Mouse (Mus musculus) splenic B cell, adult 2 months (primary cell): Measurements from ENCODE around the gene Otulinl.

Experiments used
- DNase-seq: peaks from one replicate; pipeline ENCODE4 v3.0.0-alpha.2; 2011; ENCODE audit warnings: low read depth, low spot score
- H3K27me3 ChIP-seq: 2 replicates; pipeline ENCODE4 v1.6.1; 2012; ENCODE audit warnings: mild to moderate bottlenecking, low read length, moderate library complexity, mixed read lengths; ENCODE audit not compliant: control insufficient read depth, poor library complexity, insufficient read depth, severe bottlenecking
- H3K36me3 ChIP-seq: 2 replicates; pipeline ENCODE4 v1.6.1; 2012; ENCODE audit warnings: mild to moderate bottlenecking, low read length, moderate library complexity, mixed read lengths; ENCODE audit not compliant: control insufficient read depth, poor library complexity, insufficient read depth, severe bottlenecking

Otulinl gene

DNA sequence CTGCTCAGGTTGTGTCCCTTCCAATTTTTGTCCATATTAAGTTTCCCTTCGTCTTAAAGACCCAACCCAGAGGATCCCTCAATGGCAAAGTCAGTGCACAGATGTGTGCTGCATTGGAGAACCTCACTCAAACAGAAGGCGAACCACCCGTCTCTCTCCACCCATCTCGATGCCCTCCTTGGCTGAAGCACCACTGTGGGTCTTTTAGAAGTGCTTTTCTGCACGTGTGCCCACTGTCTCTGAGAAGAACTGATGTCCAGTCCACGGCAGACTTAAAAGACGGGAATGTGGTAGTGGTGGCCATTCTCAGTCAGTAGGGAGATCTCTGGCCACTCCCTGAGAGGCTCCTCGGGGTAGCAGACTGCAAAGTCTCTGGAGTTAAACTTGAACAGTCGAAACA is 24.8 kb downstream of the Otulinl start:
- H3K36me3 ChIP-seq, result no peaks in the 10 kb centered on the region
- H3K27me3 ChIP-seq, result no peaks in the 10 kb centered on the region
- no peak for DNase-seq

DNA sequence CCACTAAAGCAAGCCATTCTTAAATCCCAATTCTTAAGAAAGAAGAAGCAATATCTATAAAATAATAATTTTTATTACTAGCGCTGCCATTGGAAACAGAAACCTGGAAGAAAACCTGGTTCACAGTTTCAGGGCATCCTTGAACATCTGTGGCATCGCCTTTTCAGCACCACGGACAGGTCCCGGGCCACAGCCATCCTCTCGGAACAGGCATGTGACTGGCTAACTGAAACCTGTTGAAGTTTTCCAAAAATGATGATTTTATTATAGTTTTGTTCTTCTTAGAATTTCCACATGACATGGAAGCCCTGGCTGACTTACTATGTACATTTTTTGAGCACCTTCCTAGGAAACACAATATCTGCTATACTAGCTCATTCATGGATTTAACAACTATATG is 26.4 kb downstream of the Otulinl start:
- DNase-seq, result peak; percentile 30
- Histone ChIP-seq H3K27me3 (no peaks in the 10 kb centered on the region), H3K36me3 (no peaks in the 10 kb centered on the region)

- Histone ChIP-seq H3K27me3 (no peaks in the 10 kb centered on the region), H3K36me3 (no peaks in the 10 kb centered on the region)
- DNase-seq, result peak; percentile 67
Observed at GRCm38 (mm10) chr15:27647686-27648085, 33.7 kb downstream of the Otulinl start.

DNA sequence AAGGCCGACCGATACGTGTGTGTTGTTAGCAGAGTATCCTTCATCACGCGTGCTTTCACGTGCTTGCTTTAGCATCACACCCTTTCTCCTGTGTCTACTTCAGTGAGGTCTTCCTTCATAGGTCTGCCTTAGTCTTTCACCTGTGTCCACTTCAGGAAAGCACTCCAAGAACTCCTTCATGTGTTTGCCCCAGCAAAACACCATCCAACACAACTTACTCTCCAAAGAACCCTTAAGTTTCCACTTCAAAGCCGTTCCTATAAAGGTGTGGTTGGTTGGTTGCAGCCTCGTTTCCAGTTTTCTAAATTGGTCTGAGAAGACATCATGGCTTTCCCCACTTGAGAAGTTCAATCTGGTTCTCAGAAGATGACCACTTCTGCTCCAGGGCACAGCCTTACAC is 34.7 kb downstream of the Otulinl start:
- no peak for DNase-seq
- Histone ChIP-seq H3K27me3 (no peaks in the 10 kb centered on the region), H3K36me3 (no peaks in the 10 kb centered on the region)

DNA sequence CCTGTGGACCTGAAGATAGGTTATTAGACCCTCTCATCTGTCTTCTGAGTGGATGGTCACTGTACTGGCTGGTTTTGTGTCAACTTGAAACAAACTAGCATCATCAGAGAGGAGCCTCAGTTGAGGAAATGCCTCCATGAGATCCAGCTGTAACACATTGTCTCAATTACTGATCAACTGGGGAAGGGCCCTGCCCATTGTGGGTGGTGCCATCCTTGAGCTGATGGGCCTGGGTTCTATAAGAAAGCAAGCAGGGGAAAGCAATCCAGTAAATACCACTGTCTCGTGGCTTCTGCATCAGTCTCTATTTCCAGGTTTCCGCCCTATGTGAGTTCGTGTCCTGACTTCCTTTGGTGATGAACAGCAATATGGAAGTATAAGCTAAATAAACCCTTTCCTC is 36.1 kb downstream of the Otulinl start:
- no peaks in the 10 kb centered on the region for H3K27me3 ChIP-seq
- DNase-seq, result no peak
- no peaks in the 10 kb centered on the region for H3K36me3 ChIP-seq

DNA sequence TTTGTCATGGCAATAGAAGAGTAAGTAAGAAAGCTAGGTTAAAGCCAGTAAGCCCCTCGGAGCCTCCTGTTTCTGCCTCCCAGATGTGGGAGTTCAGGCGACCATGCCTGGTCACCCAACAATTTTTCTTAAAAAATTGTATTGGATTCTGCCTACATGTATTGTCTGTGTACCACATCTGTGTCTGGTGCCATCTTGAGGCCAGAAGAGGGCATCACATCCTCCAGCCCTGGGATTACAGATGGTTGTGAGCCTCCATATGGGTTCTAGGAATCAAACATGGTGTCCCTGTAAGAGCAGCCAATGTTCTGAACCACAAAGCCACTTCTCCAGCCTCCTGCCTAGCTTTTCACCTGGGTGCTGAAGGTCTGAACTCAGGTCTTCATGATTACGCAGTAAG is 38.5 kb downstream of the Otulinl start:
- Histone ChIP-seq H3K27me3 (no peaks in the 10 kb centered on the region), H3K36me3 (no peaks in the 10 kb centered on the region)
- DNase-seq, result peak; percentile 73

- no peaks in the 10 kb centered on the region for H3K36me3 ChIP-seq
- H3K27me3 ChIP-seq, result no peaks in the 10 kb centered on the region
- DNase-seq, result peak; percentile 73
Observed at GRCm38 (mm10) chr15:27641171-27641570, 40.2 kb downstream of the Otulinl start.

DNA sequence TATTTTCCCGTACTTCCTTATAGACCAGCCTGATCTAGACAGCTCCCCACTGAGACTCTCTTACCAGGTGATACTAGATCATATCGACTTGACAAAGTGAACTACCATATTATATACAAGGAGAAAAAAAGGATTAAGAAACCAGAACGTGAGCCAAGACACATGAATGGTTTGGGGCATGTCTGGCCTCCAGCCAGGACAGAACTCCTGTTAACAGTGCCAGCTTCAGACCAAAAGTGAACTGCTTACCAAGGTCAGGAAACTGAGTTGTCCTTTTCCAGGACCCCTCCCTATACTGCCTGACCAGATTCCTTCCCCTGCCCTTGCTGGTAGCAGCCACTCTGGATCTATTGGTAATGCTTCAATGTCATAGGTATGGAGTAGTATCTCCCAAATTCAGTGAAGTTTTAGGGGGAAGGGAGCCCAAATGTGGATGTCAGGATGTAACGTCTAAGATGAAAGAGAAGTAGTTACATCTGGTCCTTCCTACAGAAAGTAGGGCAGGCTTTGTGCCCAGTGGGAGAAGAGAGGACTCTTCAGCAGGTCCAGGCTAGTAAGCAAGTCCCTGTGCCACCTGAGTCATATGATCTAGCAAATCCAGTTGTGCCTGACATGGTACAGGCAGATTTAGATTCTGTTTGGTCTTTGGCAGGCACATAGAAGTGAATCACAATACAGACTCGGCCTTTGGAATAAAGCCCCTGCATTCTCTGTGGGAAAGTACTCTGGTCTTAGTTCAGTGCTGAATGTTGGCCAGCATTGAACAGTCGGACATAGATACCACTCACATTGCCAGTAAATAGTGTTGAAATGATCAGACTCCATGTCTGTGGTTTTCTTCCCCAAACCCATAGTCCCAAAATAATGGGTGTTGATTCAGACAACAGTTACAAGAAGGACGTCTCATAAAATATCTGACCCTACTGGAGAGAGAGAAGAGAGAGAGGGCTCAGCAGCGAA is 47.2 kb downstream of the Otulinl start:
- Histone ChIP-seq H3K27me3 (no peaks in the 10 kb centered on the region), H3K36me3 (no peaks in the 10 kb centered on the region)
- no peak for DNase-seq

DNA sequence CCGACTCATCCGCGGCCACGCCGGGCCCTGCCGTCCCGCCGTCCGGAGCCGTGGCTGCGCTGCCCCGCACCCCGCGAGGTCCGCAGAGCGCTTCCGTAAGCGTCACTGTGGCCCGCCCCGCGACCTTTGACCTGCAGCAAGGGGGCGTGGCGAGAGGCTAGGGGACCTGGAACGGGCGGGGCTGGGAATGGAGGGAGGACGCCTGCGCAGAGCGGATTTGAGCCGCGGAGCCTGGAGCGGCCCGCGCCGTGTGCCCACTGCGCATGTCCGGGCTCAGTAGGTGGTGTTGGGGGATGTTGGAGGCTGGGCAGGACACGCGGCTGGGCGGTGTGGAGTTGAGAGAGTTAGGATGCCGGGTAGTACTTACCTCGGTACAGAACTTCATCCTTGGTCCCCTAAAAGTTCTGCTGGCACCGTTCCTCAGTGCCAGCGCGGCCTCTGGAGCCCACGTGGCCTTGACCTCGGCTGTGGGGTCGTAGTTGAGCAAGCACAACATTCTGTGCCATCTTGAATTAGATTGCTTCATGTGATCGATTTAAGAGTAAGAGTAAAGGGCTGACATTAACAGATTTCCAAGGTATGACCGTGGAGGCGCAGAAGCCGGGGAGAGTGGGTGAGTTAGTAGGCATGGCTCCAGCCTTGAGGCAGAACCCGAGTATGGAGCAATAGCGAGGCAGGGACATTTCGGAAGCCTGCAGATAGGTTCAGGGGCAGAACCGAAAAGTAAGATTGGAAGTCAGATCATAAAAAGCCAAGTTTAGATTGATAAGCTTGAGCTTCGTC is 50.6 kb downstream of the Otulinl start, which contains the start of gene Otulin:
Otulin (minus strand) TSS at position 93 of the 783 bp plus-strand sequence.
- H3K36me3 ChIP-seq, result 0 out of 2 replicates have a peak, but pooled peaks cover 4% of the 10 kb centered on the region
- DNase-seq, result peak; percentile 97
- H3K27me3 ChIP-seq, result no peaks in the 10 kb centered on the region

- no peaks in the 10 kb centered on the region for H3K27me3 ChIP-seq
- peak; percentile 50 for DNase-seq
- 0 out of 2 replicates have a peak, but pooled peaks cover 4% of the 10 kb centered on the region for H3K36me3 ChIP-seq
Observed at GRCm38 (mm10) chr15:27629800-27630600, 51.4 kb downstream of the Otulinl start.

DNA sequence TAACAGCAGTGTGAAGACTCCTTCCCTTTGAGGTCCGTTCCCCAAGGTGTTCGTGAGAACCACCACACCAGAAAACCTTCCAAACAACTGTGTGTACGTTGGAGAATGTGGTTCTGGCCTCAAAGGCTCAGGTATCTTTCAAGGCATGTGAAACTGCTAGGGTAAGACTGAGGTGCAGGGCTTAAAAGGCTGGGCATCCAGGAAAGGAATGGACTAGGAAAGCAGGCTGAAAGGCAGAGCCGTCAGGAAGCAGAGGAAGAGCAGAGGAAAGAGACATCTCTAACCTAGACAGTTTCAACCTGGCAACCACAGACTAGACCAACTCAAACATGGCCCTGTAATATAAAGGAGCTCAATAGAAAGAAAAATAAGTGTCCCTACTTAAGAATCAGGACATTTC is 52.3 kb downstream of the Otulinl start:
- H3K36me3 ChIP-seq, result 0 out of 2 replicates have a peak, but pooled peaks cover 4% of the 10 kb centered on the region
- DNase-seq, result no peak
- H3K27me3 ChIP-seq, result no peaks in the 10 kb centered on the region

- DNase-seq, result peak; percentile 73
- no peaks in the 10 kb centered on the region for H3K27me3 ChIP-seq
- H3K36me3 ChIP-seq, result peaks cover 6% of the 10 kb centered on the region
Observed at GRCm38 (mm10) chr15:27627794-27628193, 53.6 kb downstream of the Otulinl start.

DNA sequence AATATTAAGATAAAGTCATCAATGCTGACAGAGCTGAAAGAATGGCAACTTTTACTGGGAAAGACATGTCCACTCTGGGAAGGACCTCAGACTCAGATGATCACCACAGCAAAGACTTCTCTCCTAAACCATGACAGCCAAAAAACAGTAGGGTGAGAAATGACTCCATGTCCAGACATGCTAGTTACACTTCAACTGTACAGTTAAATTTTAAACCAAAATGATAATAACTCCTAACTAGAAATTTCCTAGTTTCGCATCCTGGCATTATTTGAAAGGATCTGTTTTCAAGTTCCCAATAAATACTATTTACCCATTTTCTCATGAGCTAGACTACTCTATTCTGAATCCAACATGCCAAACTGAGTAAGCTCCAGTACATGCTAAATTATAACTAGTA is 55.1 kb downstream of the Otulinl start:
- H3K27me3 ChIP-seq, result no peaks in the 10 kb centered on the region
- peaks cover 11% of the 10 kb centered on the region for H3K36me3 ChIP-seq
- no peak for DNase-seq

GRCm38 (mm10) chr15:27625890-27626255 is 55.5 kb downstream of the Otulinl start:
- no peak for DNase-seq
- H3K27me3 ChIP-seq, result no peaks in the 10 kb centered on the region
- H3K36me3 ChIP-seq, result peaks cover 11% of the 10 kb centered on the region
